Mouse (Mus musculus) forebrain, embryonic 11.5 days (tissue): ENCODE results near the gene Tcea3. TPM values are rescaled to one million over a fixed set of nuclear protein-coding genes. Genes with fewer than 3 reads are reported as not detected.

Source experiments
- ATAC-seq: fragments of 200-750 bp; cut with Nextera tagmentation; replicated peaks from 2 replicates; pipeline ENCODE4 v1.8.0; 2017; ENCODE audit warnings: moderate TSS enrichment; ENCODE audit not compliant: low FRiP score
- DNase-seq: peaks from one replicate; pipeline ENCODE4 v3.0.0-alpha.2; 2017; ENCODE audit warnings: low spot score
- H3K27ac ChIP-seq: fragments of 300-500 bp; sonication (generic); 2 replicates; pipeline ENCODE4 v1.5.1; 2014; ENCODE audit warnings: low read depth, low read length
- H3K27me3 ChIP-seq: fragments of 300-500 bp; sonication (generic); 2 replicates; pipeline ENCODE4 v1.6.1; 2014; ENCODE audit warnings: mild to moderate bottlenecking, low read length, mixed read lengths; ENCODE audit not compliant: control insufficient read depth, insufficient read depth
- H3K36me3 ChIP-seq: fragments of 300-500 bp; sonication (generic); 2 replicates; pipeline ENCODE4 v1.6.1; 2014; ENCODE audit warnings: mild to moderate bottlenecking, low read length, moderate library complexity, mixed read lengths; ENCODE audit not compliant: control insufficient read depth, insufficient read depth
- H3K4me1 ChIP-seq: fragments of 300-500 bp; sonication (generic); replicated peaks from 2 replicates; pipeline ENCODE4 v1.6.1; 2014; ENCODE audit warnings: low read length, mixed read lengths; ENCODE audit not compliant: control insufficient read depth, insufficient read depth
- H3K4me2 ChIP-seq: fragments of 300-500 bp; sonication (generic); 2 replicates; pipeline ENCODE4 v1.6.1; 2014; ENCODE audit warnings: low read depth, mild to moderate bottlenecking, low read length, moderate library complexity, mixed read lengths; ENCODE audit not compliant: severe bottlenecking
- H3K4me3 ChIP-seq: fragments of 300-500 bp; sonication (generic); 2 replicates; pipeline ENCODE4 v1.5.1; 2014; ENCODE audit warnings: low read depth, low read length
- H3K9ac ChIP-seq: fragments of 300-500 bp; sonication (generic); 2 replicates; pipeline ENCODE4 v1.6.1; 2014; ENCODE audit warnings: low read length
- H3K9me3 ChIP-seq: fragments of 300-500 bp; sonication (generic); 2 replicates; pipeline ENCODE4 v1.6.1; 2016; ENCODE audit warnings: low read length, mixed read lengths; ENCODE audit not compliant: control insufficient read depth
- WGBS: fragments of 180-500 bp; shearing (Covaris S2); extraction: QIAGEN DNeasy Blood & Tissue Kit; methylation state at CpG from one replicate; pipeline ENCODE4 v1.1.7; 2014; 5-methylcytosine and 5-hydroxymethylcytosine counted together
- polyA plus RNA-seq: library from polyadenylated mRNA; unstranded; fragments of >200 nt; fragmentation: Nextera tagmentation; extraction: Ambion mirVana; gene quantifications from 2 replicates; pipeline ENCODE4 v1.2.1, GENCODE M21; 2014

Tcea3 gene
- polyA plus RNA-seq, 1 experiment from 2014 or later: 1.1 TPM

GRCm38 (mm10) chr4:136285348-136285810, 37.9 kb downstream of the Tcea3 start:
- peaks cover 36% of the 10 kb centered on the region for H3K4me1 ChIP-seq
- H3K4me3 ChIP-seq: peak overlapping the region; percentile 59
- peak overlapping the region; percentile 92 for H3K27ac ChIP-seq
- ATAC-seq: peak; percentile 93
- H3K9ac ChIP-seq: peak overlapping the region; percentile 74
- peaks cover 3% of the 10 kb centered on the region; the same call in 1 of the 2 replicates for H3K9me3 ChIP-seq
- H3K27me3 ChIP-seq: peaks cover 14% of the 10 kb centered on the region
- H3K4me2 ChIP-seq: peak overlapping the region; percentile 90
- peaks cover 9% of the 10 kb centered on the region for H3K36me3 ChIP-seq
- DNase-seq: peak; percentile 95
- WGBS: under 1% methylated on average over 25 of the region's 25 CpGs

- peaks cover 17% of the 10 kb centered on the region for H3K27me3 ChIP-seq
- H3K4me3 ChIP-seq: peak overlapping the region; percentile 59
- ATAC-seq (peak; percentile 83), DNase-seq (peak; percentile 97)
- H3K27ac ChIP-seq: peak overlapping the region; percentile 92
- H3K9me3 ChIP-seq: peaks cover 3% of the 10 kb centered on the region; the same call in 1 of the 2 replicates
- WGBS: under 1% methylated on average over 29 of the region's 29 CpGs
- peak overlapping the region; percentile 74 for H3K9ac ChIP-seq
- peaks cover 10% of the 10 kb centered on the region for H3K36me3 ChIP-seq
- H3K4me1 ChIP-seq: peaks cover 39% of the 10 kb centered on the region
- peak overlapping the region; percentile 90 for H3K4me2 ChIP-seq
Measured at GRCm38 (mm10) chr4:136285811-136286371, 38.4 kb downstream of the Tcea3 start.

- no peak overlapping the region for H3K27ac ChIP-seq
- H3K4me3 ChIP-seq: peak overlapping the region; percentile 9; the same call in 1 of the 2 replicates
- ATAC-seq (no peak), DNase-seq (no peak)
- H3K4me2 ChIP-seq: peak overlapping the region; percentile 13; the same call in 1 of the 2 replicates
- H3K9ac ChIP-seq: peak overlapping the region; percentile 20; the same call in 1 of the 2 replicates
- H3K4me1 ChIP-seq: peaks cover 15% of the 10 kb centered on the region; the same call in 1 of the 2 replicates
- peaks cover 3% of the 10 kb centered on the region; the same call in 1 of the 2 replicates for H3K9me3 ChIP-seq
- WGBS: 25% methylated on average over 66 of the region's 66 CpGs
- peaks cover 17% of the 10 kb centered on the region for H3K27me3 ChIP-seq
- H3K36me3 ChIP-seq: peaks cover 13% of the 10 kb centered on the region
Measured at GRCm38 (mm10) chr4:136289918-136290780, 42.6 kb downstream of the Tcea3 start.

- peaks cover 15% of the 10 kb centered on the region; the same call in 1 of the 2 replicates for H3K4me1 ChIP-seq
- H3K27ac ChIP-seq: no peak overlapping the region
- DNase-seq: peak; percentile 63
- ATAC-seq: no peak
- no peak overlapping the region for H3K4me3 ChIP-seq
- H3K9ac ChIP-seq: no peak overlapping the region
- H3K36me3 ChIP-seq: peaks cover 13% of the 10 kb centered on the region
- WGBS: 39% methylated on average over 39 of the region's 39 CpGs
- H3K27me3 ChIP-seq: peaks cover 17% of the 10 kb centered on the region
- H3K9me3 ChIP-seq: peaks cover 3% of the 10 kb centered on the region; the same call in 1 of the 2 replicates
- peak overlapping the region; percentile 13; the same call in 1 of the 2 replicates for H3K4me2 ChIP-seq
Measured at GRCm38 (mm10) chr4:136290781-136291595, 43.5 kb downstream of the Tcea3 start.

GRCm38 (mm10) chr4:136291692-136292091, 44.2 kb downstream of the Tcea3 start:
- H3K27ac ChIP-seq: no peak overlapping the region
- no peak overlapping the region for H3K4me3 ChIP-seq
- H3K4me2 ChIP-seq: no peak overlapping the region
- H3K9me3 ChIP-seq: peaks cover 3% of the 10 kb centered on the region; the same call in 1 of the 2 replicates
- DNase-seq (no peak), ATAC-seq (no peak)
- peaks cover 17% of the 10 kb centered on the region for H3K27me3 ChIP-seq
- peaks cover 12% of the 10 kb centered on the region; the same call in 1 of the 2 replicates for H3K4me1 ChIP-seq
- peaks cover 13% of the 10 kb centered on the region for H3K36me3 ChIP-seq
- H3K9ac ChIP-seq: no peak overlapping the region
- 92% methylated on average over 6 of the region's 6 CpGs for WGBS

GRCm38 (mm10) chr4:136295941-136296340, 48.4 kb downstream of the Tcea3 start:
- H3K4me2 ChIP-seq: no peak overlapping the region
- no peak overlapping the region for H3K27ac ChIP-seq
- ATAC-seq (no peak), DNase-seq (no peak)
- H3K4me1 ChIP-seq: no peaks in the 10 kb centered on the region; the same call in 1 of the 2 replicates
- no peak overlapping the region for H3K4me3 ChIP-seq
- WGBS: 80% methylated on average over 7 of the region's 7 CpGs
- peaks cover 3% of the 10 kb centered on the region; the same call in 1 of the 2 replicates for H3K36me3 ChIP-seq
- no peaks in the 10 kb centered on the region for H3K27me3 ChIP-seq
- no peaks in the 10 kb centered on the region for H3K9me3 ChIP-seq
- H3K9ac ChIP-seq: no peak overlapping the region

- ATAC-seq (no peak), DNase-seq (no peak)
- Histone ChIP-seq H3K4me3 (no peak overlapping the region), H3K4me2 (no peak overlapping the region), H3K27ac (no peak overlapping the region), H3K36me3 (no peaks in the 10 kb centered on the region), H3K27me3 (no peaks in the 10 kb centered on the region), H3K9me3 (no peaks in the 10 kb centered on the region), H3K9ac (no peak overlapping the region), H3K4me1 (no peaks in the 10 kb centered on the region)
- 86% methylated on average over 4 of the region's 4 CpGs for WGBS
Measured at GRCm38 (mm10) chr4:136302462-136302861, 54.9 kb downstream of the Tcea3 start.

- no peak overlapping the region for H3K27ac ChIP-seq
- no peak overlapping the region for H3K4me3 ChIP-seq
- H3K9me3 ChIP-seq: no peaks in the 10 kb centered on the region
- no peaks in the 10 kb centered on the region for H3K27me3 ChIP-seq
- DNase-seq: no peak
- no peak overlapping the region for H3K4me2 ChIP-seq
- H3K36me3 ChIP-seq: no peaks in the 10 kb centered on the region
- ATAC-seq: no peak
- WGBS: 44% methylated on average over 2 of the region's 2 CpGs
- no peak overlapping the region for H3K9ac ChIP-seq
- H3K4me1 ChIP-seq: no peaks in the 10 kb centered on the region
Measured at GRCm38 (mm10) chr4:136304181-136304580, 56.7 kb downstream of the Tcea3 start.
